Mouse (Mus musculus): Measurements from ENCODE around the gene Dcakd. TPM values are rescaled to one million over a fixed set of nuclear protein-coding genes. Genes with fewer than 3 reads are reported as not detected.
A peak's percentile ranks its signal among the peaks of the same experiment; 100 is the strongest.
"Not testable (repeated sequence)": the region's sequence is repeated elsewhere in the genome, so short reads cannot be mapped to it uniquely, and the experiment has no call there.

The Dcakd gene
- total RNA-seq, 2 experiments from 2014 or later = 117 to 118 TPM

GRCm38 (mm10) chr11:102984615-102985014 lies 43.5 kb downstream of the Dcakd start:
- peak in 1 of 2 experiments; percentile 52 for DNase-seq (ENCODE audit: low spot score in 2 of 2)

- DNase-seq (ENCODE audit: low spot score in 2 of 2) = no peak
Measured at GRCm38 (mm10) chr11:102984086-102984485, 44.0 kb downstream of the Dcakd start.

GRCm38 (mm10) chr11:102981151-102981890 lies 46.8 kb downstream of the Dcakd start:
- DNase-seq (ENCODE audit: low spot score in 2 of 2) = no peak

DNA sequence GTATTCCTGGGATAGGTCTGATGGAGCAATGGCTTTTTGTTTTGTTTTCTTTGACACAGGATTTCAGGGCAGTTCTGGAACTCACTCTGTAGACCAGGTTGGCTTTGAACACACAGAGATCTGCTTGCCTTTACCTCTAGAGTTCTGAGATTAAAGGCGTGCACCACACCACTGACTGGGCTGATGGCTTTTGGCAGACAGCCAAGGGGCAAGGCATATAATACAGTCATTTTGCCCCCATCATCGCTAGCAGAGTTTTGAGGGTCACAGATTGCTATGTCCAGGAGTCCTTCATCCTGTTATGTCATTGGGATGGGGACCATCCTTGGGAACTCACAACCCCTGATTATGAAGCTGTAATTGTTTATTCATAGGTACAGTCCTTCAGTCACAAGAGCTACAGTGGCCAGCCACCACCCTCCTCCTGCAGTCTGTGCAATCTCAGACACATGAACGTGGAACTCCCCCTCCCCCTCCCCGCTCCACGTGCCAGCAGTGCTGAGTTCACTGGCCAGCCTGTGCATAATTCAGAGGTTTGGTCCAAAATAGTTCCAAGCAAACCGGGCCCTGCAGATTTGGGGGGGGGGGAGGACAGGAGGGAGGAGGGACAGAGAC lies 50.0 kb downstream of the Dcakd start:
- no peak for DNase-seq (ENCODE audit: low spot score in 2 of 2)

DNA sequence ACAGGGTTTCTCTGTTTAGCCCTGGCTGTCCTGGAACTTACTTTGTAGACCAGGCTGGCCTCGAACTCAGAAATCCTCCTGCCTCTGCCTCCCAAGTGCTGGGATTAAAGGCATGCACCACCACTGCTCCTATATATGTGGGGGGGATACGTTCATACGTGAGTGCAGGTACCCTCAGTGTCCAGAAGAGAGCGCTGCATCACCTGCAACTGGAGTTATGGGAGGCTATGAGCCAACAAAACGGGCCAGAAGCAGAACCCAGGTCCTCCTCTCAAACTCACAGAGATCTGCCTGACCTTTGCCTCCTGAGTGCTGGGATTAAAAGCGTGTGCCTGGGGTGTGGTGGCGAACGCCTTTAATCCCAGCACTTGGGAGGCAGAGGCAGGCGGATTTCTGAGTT lies 52.2 kb downstream of the Dcakd start:
- DNase-seq (ENCODE audit: low spot score in 2 of 2) = not testable (repeated sequence)

GRCm38 (mm10) chr11:102972326-102972725 lies 55.8 kb downstream of the Dcakd start:
- no peak for DNase-seq (ENCODE audit: low spot score in 2 of 2)

GRCm38 (mm10) chr11:102971604-102972003 lies 56.5 kb downstream of the Dcakd start:
- DNase-seq (ENCODE audit: low spot score in 2 of 2) = no peak

DNA sequence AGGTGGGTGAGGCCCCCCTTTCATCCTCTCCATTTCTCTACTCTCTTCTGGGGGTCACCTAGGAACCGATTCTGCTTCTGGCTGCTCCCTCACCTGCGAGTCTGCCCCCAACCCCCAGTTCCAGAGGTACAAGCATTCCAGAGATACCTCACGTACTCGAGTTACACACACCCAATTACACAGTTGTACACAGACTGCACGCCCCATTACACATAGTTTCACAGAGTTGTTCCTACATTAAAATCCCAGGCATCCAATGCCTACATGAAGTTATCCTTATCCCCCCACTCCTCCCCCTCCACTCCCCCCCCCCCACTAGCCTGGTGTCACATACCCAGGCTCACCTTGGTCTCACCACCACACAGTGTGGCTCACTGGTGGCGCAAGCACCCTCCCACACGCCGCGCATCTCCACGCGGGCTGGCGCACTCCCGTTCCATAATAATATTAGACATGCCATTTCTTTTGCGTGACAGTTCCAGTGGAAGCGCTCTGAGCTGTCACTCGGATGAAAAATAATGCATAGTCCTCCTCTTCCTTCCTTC lies 63.5 kb downstream of the Dcakd start:
- no peak for DNase-seq (ENCODE audit: low spot score in 2 of 2)

DNA sequence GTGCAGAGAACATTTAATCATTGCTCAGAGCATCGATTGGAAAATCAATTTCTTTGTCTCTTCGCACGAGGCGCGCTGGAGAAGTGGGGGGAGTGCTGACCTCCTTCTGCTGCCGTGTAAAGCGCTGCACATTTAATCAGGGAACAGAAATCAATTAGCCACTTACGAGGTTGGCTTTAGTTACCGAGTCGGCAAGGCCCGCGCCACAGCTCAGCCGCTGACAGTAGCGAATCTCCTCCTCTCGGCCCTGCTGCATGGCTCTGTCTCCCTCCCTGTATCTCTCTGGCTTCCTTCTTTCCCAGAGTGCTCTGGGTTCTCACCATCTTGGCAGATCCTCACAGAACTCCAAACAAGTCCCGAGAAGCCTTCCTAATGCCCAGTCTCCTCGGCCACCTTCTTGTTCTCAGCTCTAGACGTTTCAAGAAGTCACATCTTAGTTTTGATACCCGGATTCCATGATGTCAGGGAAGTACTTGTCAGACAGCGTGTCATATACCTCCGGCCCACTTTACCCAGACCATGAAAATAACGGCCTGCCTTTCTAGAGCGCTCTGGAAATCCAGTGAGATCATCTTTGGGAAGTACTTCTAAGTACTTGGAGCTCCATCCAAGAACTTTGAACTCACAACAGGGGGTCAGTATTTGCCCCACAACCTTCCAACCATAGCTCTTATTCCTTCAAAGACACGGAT lies 64.1 kb downstream of the Dcakd start:
- DNase-seq (ENCODE audit: low spot score in 2 of 2) = no peak

GRCm38 (mm10) chr11:102963246-102963854 lies 64.8 kb downstream of the Dcakd start:
- no peak for DNase-seq (ENCODE audit: low spot score in 2 of 2)

- no peak for DNase-seq (ENCODE audit: low spot score in 2 of 2)
Measured at GRCm38 (mm10) chr11:102962861-102963245, 65.3 kb downstream of the Dcakd start.

- no peak for DNase-seq (ENCODE audit: low spot score in 2 of 2)
Measured at GRCm38 (mm10) chr11:102961082-102961481, 67.1 kb downstream of the Dcakd start.

DNA sequence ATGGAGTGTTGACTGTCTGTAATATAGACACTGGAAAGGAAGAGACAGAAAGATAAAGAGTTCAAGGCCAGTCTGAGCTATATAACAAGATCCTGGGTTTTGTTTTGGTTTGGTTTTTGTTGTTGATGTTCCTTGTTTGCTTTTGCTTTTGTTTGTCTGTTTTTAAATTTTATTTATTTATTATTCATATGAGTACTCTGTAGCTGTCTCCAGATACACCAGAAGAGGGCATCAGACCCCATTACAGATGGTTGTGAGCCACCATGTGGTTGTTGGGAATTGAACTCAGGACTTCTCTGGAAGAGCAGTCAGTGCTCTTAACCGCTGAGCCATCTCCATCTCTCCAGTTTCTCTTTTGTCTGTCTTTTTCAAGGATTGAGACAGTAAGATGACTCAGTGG lies 69.3 kb downstream of the Dcakd start:
- no peak for DNase-seq (ENCODE audit: low spot score in 2 of 2)

DNA sequence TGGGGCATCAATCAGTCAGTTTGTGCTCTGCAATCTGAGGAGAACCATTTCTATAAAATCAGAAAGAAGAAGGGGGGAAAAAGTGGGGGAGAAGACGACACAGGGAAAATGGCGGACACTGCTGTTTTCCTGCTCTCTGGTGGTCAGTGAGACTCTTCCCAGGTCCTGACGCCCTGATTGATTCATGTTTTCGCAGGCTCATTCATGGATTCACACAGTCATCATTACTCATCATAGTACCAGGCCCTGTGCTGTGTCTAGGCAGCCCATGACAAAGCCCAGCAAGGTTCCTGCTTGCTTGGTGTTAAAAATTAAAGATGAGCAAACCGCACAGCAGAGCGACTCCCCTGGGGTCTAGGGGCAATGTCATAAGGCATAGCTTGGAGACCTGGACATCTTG lies 69.7 kb downstream of the Dcakd start:
- no peak for DNase-seq (ENCODE audit: low spot score in 2 of 2)

GRCm38 (mm10) chr11:102957692-102958091 lies 70.4 kb downstream of the Dcakd start:
- no peak for DNase-seq (ENCODE audit: low spot score in 2 of 2)

DNA sequence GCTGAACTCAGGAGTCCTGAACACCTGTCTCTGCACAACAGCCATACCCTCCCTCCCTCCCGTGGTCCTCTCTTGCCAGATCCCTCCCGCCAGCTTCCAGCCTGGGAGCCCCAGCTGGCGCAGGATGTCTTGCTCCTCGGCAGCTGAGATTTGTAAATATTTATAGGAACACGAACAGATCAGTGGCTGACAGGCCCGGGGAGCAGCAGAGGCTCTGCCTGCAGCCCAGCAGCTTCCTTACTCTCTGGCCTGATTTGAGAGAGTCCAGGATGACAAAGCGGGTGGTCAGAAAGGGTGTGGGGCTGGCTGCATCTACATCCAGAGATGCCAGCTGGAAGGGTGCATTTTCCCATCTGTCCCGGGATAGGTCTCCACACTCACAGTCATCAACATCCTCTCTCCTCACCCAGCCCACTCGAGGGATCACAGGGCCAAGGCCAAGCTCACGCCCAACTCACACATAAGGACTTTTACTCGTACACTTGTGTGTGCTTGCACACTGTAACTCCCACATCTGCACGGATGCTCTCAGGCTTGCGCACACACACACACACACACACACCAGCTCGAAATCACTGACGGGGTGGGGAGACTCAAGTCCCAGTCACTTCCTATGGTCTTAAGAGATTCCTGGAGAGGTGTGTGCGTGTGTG lies 71.0 kb downstream of the Dcakd start:
- DNase-seq (ENCODE audit: low spot score in 2 of 2) = no peak

DNA sequence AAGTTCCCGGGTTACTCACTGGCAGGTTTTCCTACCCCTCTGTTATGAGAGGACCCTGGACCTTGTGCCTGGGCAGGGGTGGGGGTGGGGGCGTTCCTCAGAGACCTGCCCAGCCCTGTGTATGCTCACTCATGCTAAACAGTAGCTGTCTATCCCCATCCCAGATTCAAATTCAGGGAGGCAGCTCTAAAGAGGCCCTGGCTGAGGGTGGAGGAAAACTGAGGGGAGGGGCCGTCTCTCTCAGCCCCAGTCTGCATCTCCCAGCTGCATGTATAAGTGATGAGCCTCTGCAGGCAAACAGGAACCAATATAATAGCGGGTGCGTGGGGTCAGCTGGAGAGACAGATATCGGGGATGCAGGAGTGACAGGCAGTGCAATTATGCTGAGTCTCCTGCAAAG lies 75.2 kb downstream of the Dcakd start:
- no peak for DNase-seq (ENCODE audit: low spot score in 2 of 2)

GRCm38 (mm10) chr11:102948043-102948961 lies 79.8 kb downstream of the Dcakd start:
- DNase-seq (ENCODE audit: low spot score in 2 of 2) = peak in 1 of 2 experiments; percentile 54

DNA sequence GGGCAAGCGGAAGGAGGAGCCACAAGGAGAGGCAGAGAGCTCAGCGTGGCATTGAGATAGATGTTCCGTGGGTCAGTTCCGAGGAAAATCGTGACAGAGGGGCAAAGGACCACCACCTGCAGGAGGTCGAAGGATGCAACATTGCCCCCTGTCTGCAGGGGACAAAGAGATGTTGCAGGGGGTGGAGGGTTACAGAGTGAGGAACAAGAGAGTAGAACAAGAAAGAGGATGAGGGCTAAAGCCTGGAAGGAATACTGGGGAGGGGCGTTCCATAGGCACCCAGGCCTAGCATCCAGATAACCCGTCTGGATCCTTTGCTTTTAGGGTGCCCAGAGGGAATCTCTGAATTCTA lies 81.2 kb downstream of the Dcakd start:
- no peak for DNase-seq (ENCODE audit: low spot score in 2 of 2)
